Comparison of ENCODE assay signal across 8 mouse cellular contexts in genomic region chr13:99398149-99398701, GRCm38 (mm10). TPM values are rescaled to one million over a fixed set of nuclear protein-coding genes. Genes with fewer than 3 reads are reported as not detected.
DNase-seq lines count a peak whose midpoint lies in the region; ATAC-seq and TF ChIP-seq lines count a peak whose summit lies in the region.

No protein-coding gene starts in this region.

- peak overlapping the region; percentile 17 for H3K27ac ChIP-seq in heart, adult 2 months
- H3K27ac ChIP-seq in heart, embryonic 10.5 days = no peak overlapping the region

- H3K27me3 ChIP-seq in heart, adult 2 months (ENCODE audit: control insufficient read depth, insufficient read depth, low read length) = no peaks in the 10 kb centered on the region
- H3K27me3 ChIP-seq in heart, embryonic 10.5 days (ENCODE audit: insufficient read depth, poor library complexity, severe bottlenecking) = no peaks in the 10 kb centered on the region

- no peak for TF ChIP-seq EP300 in heart, adult 2 months (IDR thresholded peaks at IDR 0.05; ENCODE audit: insufficient read depth, low read depth, low read length)

- H3K36me3 ChIP-seq in heart, adult 2 months (ENCODE audit: control insufficient read depth, insufficient read depth, low read length) = no peaks in the 10 kb centered on the region; the same call in 1 of the 2 replicates
- H3K36me3 ChIP-seq in heart, embryonic 10.5 days = peaks cover 18% of the 10 kb centered on the region

- 80% methylated on average over 12 of the region's 12 CpGs for WGBS in heart, adult 2 months
- WGBS in heart, embryonic 10.5 days = 86% methylated on average over 12 of the region's 12 CpGs

- H3K79me2 ChIP-seq in heart, adult 2 months (replicated peaks; ENCODE audit: control insufficient read depth, insufficient read depth, low read length) = no peaks in the 10 kb centered on the region

- intact Hi-C loops in heart, adult 2 months (cut with DNase I) = no loop called here

- no peak for TF ChIP-seq CTCF in heart, adult 2 months (IDR thresholded peaks at IDR 0.05)

- no peak overlapping the region for H3K4me3 ChIP-seq in heart, adult 2 months
- no peak overlapping the region for H3K4me3 ChIP-seq in heart, embryonic 10.5 days

- peak; percentile 52 to 63 for DNase-seq in heart, adult 2 months
- no peak for DNase-seq in heart, embryonic 10.5 days (ENCODE audit: low spot score)
- DNase-seq in adrenal gland, postnatal 36 days = peak; percentile 43 to 49
- peak; percentile 16 to 19 for DNase-seq in gastrocnemius, adult 8-10 months (ENCODE audit: low spot score in 2 of 2)
- peak; percentile 81 to 82 for DNase-seq in lung, adult 18-20 months
- no peak for DNase-seq in left cerebral cortex, adult 9 months (ENCODE audit: low spot score in 2 of 2)
- DNase-seq in Muller cell, postnatal 12 days (ENCODE audit: inconsistent ontology term) = no peak

- no peak for TF ChIP-seq POLR2A in heart, adult 2 months (IDR thresholded peaks at IDR 0.05; ENCODE audit: insufficient read depth, low read depth, low read length)

- H3K9ac ChIP-seq in heart, adult 2 months (ENCODE audit: low read depth, low read length) = no peak overlapping the region

- H3K4me1 ChIP-seq in heart, adult 2 months (ENCODE audit: control insufficient read depth, insufficient read depth, low read length) = peaks cover 5% of the 10 kb centered on the region
- H3K4me1 ChIP-seq in heart, embryonic 10.5 days = peaks cover 24% of the 10 kb centered on the region

- no peaks in the 10 kb centered on the region for H3K9me3 ChIP-seq in heart, embryonic 10.5 days

- no peak for ATAC-seq in activated CD4-positive, CD25-positive, alpha-beta regulatory T cell, adult 4 months

RNA-seq across cellular contexts. Expression of gene Mrps27, which starts 53.6 kb away (rescaled TPM):
- total RNA-seq in heart, adult 2 months (2021) = 10 to 100 TPM; 40.8 to 48.0 TPM
- polyA plus RNA-seq in heart, adult 2 months (2012; rRNA removed) = 39.3 and 41.7 TPM in 2 replicates
- polyA plus RNA-seq in heart, embryonic 10.5 days (2016; fragmentation: Nextera tagmentation; extraction: Ambion mirVana) = 93.6 and 96.0 TPM in 2 replicates
- 10 to 100 TPM; 43.8 to 51.0 TPM for total RNA-seq in adrenal gland, postnatal 36 days (2021)
- 10 to 100 TPM; 23.0 to 26.5 (median 25.5) TPM for total RNA-seq in gastrocnemius, adult 8-10 months (2022)
- 10 to 100 TPM; 18.5 to 23.3 TPM for polyA plus RNA-seq in activated CD4-positive, CD25-positive, alpha-beta regulatory T cell, adult 4 months (2017; shearing (Covaris generic))

RNA-seq across cellular contexts. Expression of gene Ptcd2, which starts 53.7 kb away (rescaled TPM):
- 10 to 100 TPM; 49.6 to 51.2 TPM for total RNA-seq in heart, adult 2 months (2021)
- 35.0 and 44.9 TPM in 2 replicates for polyA plus RNA-seq in heart, adult 2 months (2012; rRNA removed)
- polyA plus RNA-seq in heart, embryonic 10.5 days (2016; fragmentation: Nextera tagmentation; extraction: Ambion mirVana) = 57.9 and 60.2 TPM in 2 replicates
- 10 to 100 TPM; 26.7 to 41.3 TPM for total RNA-seq in adrenal gland, postnatal 36 days (2021)
- 10 to 100 TPM; 22.1 to 27.9 (median 25.4) TPM for total RNA-seq in gastrocnemius, adult 8-10 months (2022)
- 10 to 100 TPM; 59.4 to 61.3 TPM for polyA plus RNA-seq in activated CD4-positive, CD25-positive, alpha-beta regulatory T cell, adult 4 months (2017; shearing (Covaris generic))

Comparison
In these comparisons a context has a peak if more than half of its experiments do, and no peak if none do; other contexts are left out.
1. DNase-seq: peak in heart, adult 2 months (2 of 2), adrenal gland, postnatal 36 days (2 of 2), gastrocnemius, adult 8-10 months (2 of 2) and lung, adult 18-20 months (2 of 2); none in heart, embryonic 10.5 days (single experiment), left cerebral cortex, adult 9 months (0 of 2) and Muller cell, postnatal 12 days (single experiment).